In the genomic region with DNA sequence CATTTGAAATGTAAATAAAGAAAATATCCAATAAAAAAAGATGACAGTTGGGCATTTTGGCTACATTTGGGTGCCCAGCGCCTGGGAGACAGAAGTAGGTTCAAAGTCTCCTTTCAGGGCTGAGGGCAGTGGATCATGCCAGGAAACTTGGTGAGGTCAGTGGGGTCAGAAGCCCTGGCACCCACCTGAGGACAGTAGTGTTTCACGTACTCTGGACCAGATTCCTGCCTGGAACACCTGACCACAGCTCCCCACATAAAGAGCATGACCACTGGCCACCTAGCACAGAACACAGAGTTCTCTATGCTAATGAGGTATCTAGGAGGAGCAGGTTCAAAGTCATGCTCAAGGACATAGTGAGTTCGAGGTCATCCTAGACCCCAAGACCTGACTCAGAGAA, we compare ENCODE assay signal across 21 mouse cellular contexts. TPM values are rescaled to one million over a fixed set of nuclear protein-coding genes. Genes with fewer than 3 reads are reported as not detected.
DNase-seq lines count a peak whose midpoint lies in the region; ATAC-seq and TF ChIP-seq lines count a peak whose summit lies in the region.
"Had no signal": no experiment of that assay in that cellular context is flagged by ENCODE, and none has a peak within 500 bp of the region (broad histone marks: within the 10 kb centered on the region; RNA-seq: fewer than 3 reads in every experiment).

No protein-coding gene starts in this region.

- WGBS in kidney, adult 2 months, result 50% methylated on average over 3 of the region's 3 CpGs
- 91% methylated on average over 3 of the region's 3 CpGs for WGBS in kidney, embryonic 15.5 days
- WGBS in neural tube, embryonic 15.5 days, result 98% methylated on average over 3 of the region's 3 CpGs

- peak; percentile 25 for DNase-seq in gastrocnemius, adult 2 months
- no peak for DNase-seq in gastrocnemius, postnatal 36 days
- DNase-seq in kidney, adult 2 months, result peak; percentile 94
- peak; percentile 32 for DNase-seq in kidney, postnatal 10 days
- DNase-seq in cerebellum, postnatal 14 days, result no peak
- DNase-seq: adrenal gland, postnatal 10 days; B cell, adult 2 months; cerebellum, adult 11 months; cerebellum, adult 9-10 months; cerebellum, postnatal 36 days; gastrocnemius, postnatal 25 days; heart, postnatal 14 days had no signal

- intact Hi-C loops in gastrocnemius, adult 2 months (cut with DNase I), result no loop called here
- intact Hi-C loops in gastrocnemius, postnatal 36 days (cut with DNase I), result no loop called here

- no peak for TF ChIP-seq POLR2A in kidney, adult 2 months (IDR thresholded peaks at IDR 0.05; ENCODE audit: low read depth, low read length)

- H3K36me3 ChIP-seq in kidney, adult 2 months (ENCODE audit: control insufficient read depth, insufficient read depth, low read length), result peaks cover 8% of the 10 kb centered on the region
- peaks cover 74% of the 10 kb centered on the region for H3K36me3 ChIP-seq in kidney, embryonic 15.5 days
- H3K36me3 ChIP-seq in neural tube, embryonic 15.5 days, result peaks cover 60% of the 10 kb centered on the region

- TF ChIP-seq CTCF in gastrocnemius, adult 2 months (IDR thresholded peaks at IDR 0.05), result no peak
- TF ChIP-seq CTCF in kidney, adult 2 months (conservative IDR thresholded peaks at IDR 0.05; ENCODE audit: insufficient read depth, insufficient read length, low read depth, low read length), result no peak

- no peak overlapping the region for H3K27ac ChIP-seq in gastrocnemius, adult 2 months
- peak overlapping the region; percentile 86 for H3K27ac ChIP-seq in kidney, adult 2 months (ENCODE audit: insufficient read depth, low read depth, low read length)
- H3K27ac ChIP-seq in kidney, embryonic 15.5 days, result no peak overlapping the region
- H3K27ac ChIP-seq in neural tube, embryonic 15.5 days (replicated peaks), result no peak overlapping the region
- H3K27ac ChIP-seq: embryonic facial prominence, embryonic 13.5 days; forebrain, embryonic 12.5 days; heart, embryonic 10.5 days; hindbrain, embryonic 14.5 days had no signal

- peaks cover 2% of the 10 kb centered on the region; the same call in 1 of the 2 replicates for H3K4me1 ChIP-seq in kidney, adult 2 months (ENCODE audit: control insufficient read depth, insufficient read depth, low read length)
- no peaks in the 10 kb centered on the region for H3K4me1 ChIP-seq in kidney, embryonic 15.5 days
- H3K4me1 ChIP-seq in neural tube, embryonic 15.5 days, result no peaks in the 10 kb centered on the region
- H3K4me1 ChIP-seq: embryonic facial prominence, embryonic 13.5 days; forebrain, embryonic 12.5 days; heart, embryonic 10.5 days had no signal

- no peak for ATAC-seq in kidney, embryonic 15.5 days (replicated peaks; ENCODE audit: low FRiP score)
- ATAC-seq in neural tube, embryonic 15.5 days (ENCODE audit: low FRiP score), result no peak
- ATAC-seq: CD4-positive, CD25-positive, alpha-beta regulatory T cell, adult 4 months; forebrain, embryonic 16.5 days had no signal

- H3K9me3 ChIP-seq in kidney, embryonic 15.5 days (replicated peaks), result no peaks in the 10 kb centered on the region
- H3K9me3 ChIP-seq in neural tube, embryonic 15.5 days (replicated peaks), result no peaks in the 10 kb centered on the region
- H3K9me3 ChIP-seq: embryonic facial prominence, embryonic 13.5 days; forebrain, embryonic 12.5 days; G1E; heart, embryonic 10.5 days had no signal

- H3K27me3 ChIP-seq in kidney, adult 2 months (replicated peaks; ENCODE audit: control insufficient read depth, insufficient read depth, low read length), result no peaks in the 10 kb centered on the region
- H3K27me3 ChIP-seq in kidney, embryonic 15.5 days, result no peaks in the 10 kb centered on the region
- H3K27me3 ChIP-seq in neural tube, embryonic 15.5 days (replicated peaks), result no peaks in the 10 kb centered on the region
- H3K27me3 ChIP-seq: embryonic facial prominence, embryonic 13.5 days; forebrain, embryonic 12.5 days had no signal

- no peak overlapping the region for H3K4me3 ChIP-seq in gastrocnemius, adult 2 months
- no peak overlapping the region for H3K4me3 ChIP-seq in kidney, adult 2 months (ENCODE audit: insufficient read depth, low read depth, low read length)
- H3K4me3 ChIP-seq in kidney, embryonic 15.5 days (replicated peaks), result no peak overlapping the region
- H3K4me3 ChIP-seq in neural tube, embryonic 15.5 days (replicated peaks), result no peak overlapping the region
- H3K4me3 ChIP-seq: embryonic facial prominence, embryonic 13.5 days; forebrain, embryonic 12.5 days; heart, embryonic 10.5 days had no signal

- H3K4me2 ChIP-seq in kidney, embryonic 15.5 days, result no peak overlapping the region
- H3K4me2 ChIP-seq in neural tube, embryonic 15.5 days, result no peak overlapping the region
- H3K4me2 ChIP-seq: embryonic facial prominence, embryonic 13.5 days; forebrain, embryonic 12.5 days; hindbrain, embryonic 14.5 days had no signal

- no peak overlapping the region for H3K9ac ChIP-seq in kidney, embryonic 15.5 days
- H3K9ac ChIP-seq in neural tube, embryonic 15.5 days (replicated peaks), result no peak overlapping the region
- H3K9ac ChIP-seq: embryonic facial prominence, embryonic 13.5 days; forebrain, embryonic 12.5 days; hindbrain, embryonic 14.5 days had no signal

RNA-seq across cellular contexts. Expression of gene Gnb4, which starts 41.2 kb away (rescaled TPM):
- total RNA-seq in gastrocnemius, adult 2 months (2021), result 1 to 10 TPM; 4.3 to 7.2 TPM
- total RNA-seq in gastrocnemius, postnatal 36 days (2021), result 1 to 10 TPM; 4.6 to 5.7 TPM
- polyA plus RNA-seq in kidney, adult 2 months (2012; rRNA removed), result 13.6 and 16.0 TPM in 2 replicates
- 51.0 and 54.4 TPM in 2 replicates for polyA plus RNA-seq in kidney, embryonic 15.5 days (2015; fragmentation: Nextera tagmentation; extraction: Ambion mirVana)
- 101 and 106 TPM in 2 replicates for polyA plus RNA-seq in neural tube, embryonic 15.5 days (2015; fragmentation: Nextera tagmentation; extraction: Ambion mirVana)

RNA-seq across cellular contexts. Expression of gene Mfn1, which starts 45.9 kb away (rescaled TPM):
- total RNA-seq in gastrocnemius, adult 2 months (2021), result 100 to 1,000 TPM; 216 to 304 TPM
- 100 to 1,000 TPM; 205 to 239 TPM for total RNA-seq in gastrocnemius, postnatal 36 days (2021)
- polyA plus RNA-seq in kidney, adult 2 months (2012; rRNA removed), result 19.9 and 26.4 TPM in 2 replicates
- polyA plus RNA-seq in kidney, embryonic 15.5 days (2015; fragmentation: Nextera tagmentation; extraction: Ambion mirVana), result 32.3 and 33.4 TPM in 2 replicates
- 40.5 and 46.2 TPM in 2 replicates for polyA plus RNA-seq in neural tube, embryonic 15.5 days (2015; fragmentation: Nextera tagmentation; extraction: Ambion mirVana)

Comparison
In these comparisons a context has a peak if more than half of its experiments do, and no peak if none do; other contexts are left out.
1. DNase-seq: peak in gastrocnemius, adult 2 months (single experiment), kidney, adult 2 months (single experiment) and kidney, postnatal 10 days (single experiment); none in gastrocnemius, postnatal 36 days (0 of 2) and cerebellum, postnatal 14 days (0 of 2).